9 mouse cellular contexts compared by ENCODE assay signal in the genomic region with DNA sequence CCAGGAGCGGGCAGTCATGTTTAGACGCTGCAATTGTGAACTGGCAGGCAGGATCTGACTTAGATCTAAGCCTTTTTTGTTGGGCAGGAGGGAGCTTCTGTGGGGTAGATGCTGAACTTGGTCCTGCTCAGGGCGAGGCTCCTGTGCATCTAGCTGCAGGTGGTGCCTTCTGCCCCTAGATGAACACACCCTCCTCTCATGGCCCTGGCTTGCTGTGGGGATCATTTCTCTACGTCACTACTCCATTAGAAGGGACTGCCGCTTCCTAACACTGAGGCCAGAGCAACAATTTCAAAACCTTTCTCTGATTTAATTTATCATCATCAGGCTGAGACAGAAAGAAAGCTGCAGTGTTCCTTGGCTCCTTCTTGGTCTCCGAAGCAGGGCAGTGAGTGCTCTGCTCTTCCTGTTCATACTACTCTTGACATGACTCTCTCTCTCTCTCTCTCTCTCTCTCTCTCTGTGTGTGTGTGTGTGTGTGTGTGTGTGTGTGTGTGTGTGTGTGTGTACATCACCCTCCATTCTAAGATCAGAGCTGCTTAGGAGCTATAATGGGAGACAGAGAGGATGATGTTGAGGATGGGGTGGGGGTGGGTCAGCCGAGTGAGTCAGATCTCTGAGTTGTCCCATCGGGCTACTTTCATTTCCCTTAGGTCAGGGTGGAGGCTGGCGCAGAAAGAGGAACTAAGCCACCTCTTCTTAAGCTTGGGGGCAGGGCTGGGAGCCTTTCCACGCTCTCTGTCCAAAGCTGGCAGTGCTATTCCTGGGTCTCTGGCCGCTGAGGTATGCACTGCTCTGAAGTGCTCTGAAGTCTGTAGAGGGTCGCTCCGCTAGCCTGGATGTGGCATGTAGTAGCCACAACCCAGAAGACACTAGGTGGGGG. TPM values are rescaled to one million over a fixed set of nuclear protein-coding genes. Genes with fewer than 3 reads are reported as not detected.
DNase-seq lines count a peak whose midpoint lies in the region; ATAC-seq and TF ChIP-seq lines count a peak whose summit lies in the region.
"Had no signal": no experiment of that assay in that cellular context is flagged by ENCODE, and none has a peak within 500 bp of the region (broad histone marks: within the 10 kb centered on the region; RNA-seq: fewer than 3 reads in every experiment).

No protein-coding gene starts in this region.

- H3K9ac ChIP-seq in hindbrain, postnatal 0 days (replicated peaks; ENCODE audit: low read length): no peak overlapping the region
- no peak overlapping the region for H3K9ac ChIP-seq in forebrain, embryonic 11.5 days (ENCODE audit: low read length)

- peak overlapping the region; percentile 67 for H3K4me3 ChIP-seq in G1E (ENCODE audit: low read depth, low read length)
- H3K4me3 ChIP-seq in hindbrain, postnatal 0 days (ENCODE audit: low read length): no peak overlapping the region
- no peak overlapping the region for H3K4me3 ChIP-seq in forebrain, embryonic 11.5 days (ENCODE audit: low read depth, low read length)

- WGBS in hindbrain, postnatal 0 days: 25% methylated on average over 13 of the region's 13 CpGs
- 33% methylated on average over 13 of the region's 13 CpGs for WGBS in forebrain, embryonic 11.5 days

- peaks cover 2% of the 10 kb centered on the region; the same call in 1 of the 2 replicates for H3K9me3 ChIP-seq in G1E (replicated peaks)
- no peaks in the 10 kb centered on the region for H3K9me3 ChIP-seq in hindbrain, postnatal 0 days (ENCODE audit: low read length)
- H3K9me3 ChIP-seq in forebrain, embryonic 11.5 days (ENCODE audit: control insufficient read depth, low read length): no peaks in the 10 kb centered on the region

- H3K36me3 ChIP-seq in G1E (replicated peaks): peaks cover 1% of the 10 kb centered on the region
- no peaks in the 10 kb centered on the region for H3K36me3 ChIP-seq in hindbrain, postnatal 0 days (ENCODE audit: insufficient read depth, low read length)
- no peaks in the 10 kb centered on the region for H3K36me3 ChIP-seq in forebrain, embryonic 11.5 days (ENCODE audit: control insufficient read depth, insufficient read depth, low read length)

- H3K27ac ChIP-seq in hindbrain, postnatal 0 days: no peak overlapping the region
- H3K27ac ChIP-seq in forebrain, embryonic 11.5 days (ENCODE audit: low read depth, low read length): no peak overlapping the region

- peak; percentile 96 for DNase-seq in heart, adult 11 months
- no peak for DNase-seq in heart, adult 8-10 months (ENCODE audit: low spot score)
- DNase-seq in G1E (ENCODE audit: low spot score): peak; percentile 85
- DNase-seq in hindbrain, postnatal 0 days (ENCODE audit: low spot score): no peak
- DNase-seq in forebrain, embryonic 11.5 days (ENCODE audit: low spot score): no peak
- no peak for DNase-seq in adrenal gland, adult (ENCODE audit: inconsistent age in 2 of 2, low spot score in 1 of 2)
- DNase-seq in embryo, embryonic 9.5 days (ENCODE audit: extremely low spot score): no peak
- DNase-seq: gastrocnemius, postnatal 10 days had no signal

- TF ChIP-seq CTCF in G1E (IDR thresholded peaks at IDR 0.05; ENCODE audit: low read depth, low read length): no peak
- no peak for TF ChIP-seq CTCF in hindbrain, postnatal 0 days (IDR thresholded peaks at IDR 0.05; ENCODE audit: low read depth)

- peak; percentile 71 for ATAC-seq in G1E (ENCODE audit: extremely low read depth, insufficient number of reproducible peaks, low FRiP score, poor library complexity, severe bottlenecking)
- ATAC-seq in hindbrain, postnatal 0 days: 0 out of 2 replicates have a peak, but pooled peaks have one; percentile 27
- peak; percentile 80 for ATAC-seq in megakaryocyte progenitor cell, adult 5-6 weeks (replicated peaks; ENCODE audit: poor library complexity)
- no peak for ATAC-seq in forebrain, embryonic 11.5 days (replicated peaks; ENCODE audit: low FRiP score)

- no peak overlapping the region for H3K4me2 ChIP-seq in hindbrain, postnatal 0 days (ENCODE audit: low read depth, low read length)
- H3K4me2 ChIP-seq in forebrain, embryonic 11.5 days (ENCODE audit: low read depth, low read length, severe bottlenecking): no peak overlapping the region

- H3K4me1 ChIP-seq in G1E (ENCODE audit: insufficient read depth, low read depth, low read length): peaks cover 51% of the 10 kb centered on the region
- H3K4me1 ChIP-seq in hindbrain, postnatal 0 days (ENCODE audit: insufficient read depth, low read length): peaks cover 5% of the 10 kb centered on the region; the same call in 1 of the 2 replicates
- H3K4me1 ChIP-seq in forebrain, embryonic 11.5 days (replicated peaks; ENCODE audit: control insufficient read depth, insufficient read depth, low read length): peaks cover 2% of the 10 kb centered on the region; the same call in 1 of the 2 replicates

- H3K27me3 ChIP-seq in G1E (ENCODE audit: insufficient read depth, low read length): peaks cover 50% of the 10 kb centered on the region
- H3K27me3 ChIP-seq in hindbrain, postnatal 0 days (ENCODE audit: insufficient read depth, low read length): peaks cover 31% of the 10 kb centered on the region
- peaks cover 48% of the 10 kb centered on the region for H3K27me3 ChIP-seq in forebrain, embryonic 11.5 days (ENCODE audit: control insufficient read depth, insufficient read depth, low read length)

RNA-seq across cellular contexts. Expression of a gene that starts 2.4 kb away (rescaled TPM):
- 1 to 10 TPM; 2.0 to 4.0 (median 2.4) TPM for total RNA-seq in heart, adult 8-10 months (2022)
- total RNA-seq in G1E (2014; fragmentation: Nextera tagmentation) (3.3 and 3.8 TPM in 2 replicates), G1E (2017) (5.6 and 6.4 TPM in 2 replicates)
- 10.0 and 12.2 TPM in 2 replicates for polyA plus RNA-seq in G1E (2012)
- total RNA-seq in hindbrain, postnatal 0 days (2014; rRNA removed): 2.4 and 3.9 TPM in 2 replicates
- 1.8 and 2.1 TPM in 2 replicates for polyA plus RNA-seq in hindbrain, postnatal 0 days (2015; fragmentation: Nextera tagmentation; extraction: Ambion mirVana)
- total RNA-seq in megakaryocyte progenitor cell, adult 5-6 weeks (2015): 6.1 and 11.5 TPM in 2 replicates
- total RNA-seq in megakaryocyte progenitor cell, adult 5-6 weeks (2017): 14.4 and 18.1 TPM in 2 replicates
- polyA plus RNA-seq in forebrain, embryonic 11.5 days (2014; fragmentation: Nextera tagmentation; extraction: Ambion mirVana): 2.1 and 2.6 TPM in 2 replicates

RNA-seq across cellular contexts. Expression of a gene that starts 21.1 kb away (rescaled TPM):
- 1 to 10 TPM; 2.0 to 4.8 (median 2.8) TPM for total RNA-seq in heart, adult 8-10 months (2022)
- total RNA-seq in G1E (2014; fragmentation: Nextera tagmentation): 1.7 TPM in 1 of 2 replicates, not detected in the other
- 0.06 and 0.22 TPM in 2 replicates for total RNA-seq in G1E (2017)
- 0.30 and 0.44 TPM in 2 replicates for polyA plus RNA-seq in G1E (2012)
- 13.1 and 27.5 TPM in 2 replicates for total RNA-seq in hindbrain, postnatal 0 days (2014; rRNA removed)
- polyA plus RNA-seq in hindbrain, postnatal 0 days (2015; fragmentation: Nextera tagmentation; extraction: Ambion mirVana): 7.6 and 7.7 TPM in 2 replicates
- total RNA-seq in megakaryocyte progenitor cell, adult 5-6 weeks (2015): 0.05 TPM in 1 of 2 replicates, not detected in the other
- total RNA-seq in megakaryocyte progenitor cell, adult 5-6 weeks (2017): 0.50 TPM in 1 of 2 replicates, not detected in the other
- 9.6 and 14.4 TPM in 2 replicates for polyA plus RNA-seq in forebrain, embryonic 11.5 days (2014; fragmentation: Nextera tagmentation; extraction: Ambion mirVana)

RNA-seq across cellular contexts. Expression of a gene that starts 57.6 kb away (rescaled TPM):
- not detected for total RNA-seq in heart, adult 8-10 months (2022)
- total RNA-seq in G1E (2014; fragmentation: Nextera tagmentation) (1.6 TPM in 1 of 2 replicates, not detected in the other), G1E (2017) (0.46 and 1.3 TPM in 2 replicates)
- polyA plus RNA-seq in G1E (2012): 0.13 TPM in 1 of 2 replicates, not detected in the other
- 0.47 TPM in 1 of 2 replicates, not detected in the other for total RNA-seq in hindbrain, postnatal 0 days (2014; rRNA removed)
- 0.59 TPM in 1 of 2 replicates, not detected in the other for polyA plus RNA-seq in hindbrain, postnatal 0 days (2015; fragmentation: Nextera tagmentation; extraction: Ambion mirVana)
- total RNA-seq in megakaryocyte progenitor cell, adult 5-6 weeks (2015): 0.79 TPM in 1 of 2 replicates, not detected in the other
- total RNA-seq in megakaryocyte progenitor cell, adult 5-6 weeks (2017): not detected in 2 replicates
- 0.29 TPM in 1 of 2 replicates, not detected in the other for polyA plus RNA-seq in forebrain, embryonic 11.5 days (2014; fragmentation: Nextera tagmentation; extraction: Ambion mirVana)

Comparison
In these comparisons a context has a peak if more than half of its experiments do, and no peak if none do; other contexts are left out.
1. DNase-seq: peak in heart, adult 11 months (single experiment) and G1E (single experiment); none in heart, adult 8-10 months (single experiment), hindbrain, postnatal 0 days (single experiment), forebrain, embryonic 11.5 days (single experiment), adrenal gland, adult (0 of 2) and embryo, embryonic 9.5 days (single experiment).